Mouse (Mus musculus) MEL (cell line): ENCODE measurements around the gene Aen. TPM values are rescaled to one million over a fixed set of nuclear protein-coding genes. Genes with fewer than 3 reads are reported as not detected.

Experiments used
- DNase-seq: peaks from one replicate; pipeline ENCODE4 v3.0.0; 2011; ENCODE audit warnings: low read depth, low spot score
- H3K27ac ChIP-seq: 2 replicates; pipeline ENCODE4 v1.5.1; 2012; ENCODE audit warnings: low read depth, mild to moderate bottlenecking, control low read depth, low read length, moderate library complexity; ENCODE audit not compliant: control insufficient read depth
- H3K27me3 ChIP-seq, 2 experiments: fragments of 150-350 bp in 1 of 2; sonication (generic) in 1 of 2; 2 replicates each; pipeline ENCODE4 v1.6.1; 2012; ENCODE audit warnings: low read length in 2 of 2, mild to moderate bottlenecking in 2 of 2, improper control_type of control experiment in 1 of 2, moderate library complexity in 1 of 2; ENCODE audit not compliant: insufficient read depth in 2 of 2, control insufficient read depth in 1 of 2
- H3K36me3 ChIP-seq, 2 experiments: 2 replicates each; pipeline ENCODE4 v1.6.1; 2012 to 2014; ENCODE audit warnings: low read length in 2 of 2, improper control_type of control experiment in 1 of 2, inconsistent platforms in 1 of 2, mild to moderate bottlenecking in 1 of 2; ENCODE audit not compliant: insufficient read depth in 2 of 2, control insufficient read depth in 1 of 2
- H3K4me1 ChIP-seq, 2 experiments: fragments of 150-350 bp in 1 of 2; sonication (generic) in 1 of 2; 2 replicates each; pipeline ENCODE4 v1.6.1; 2012; ENCODE audit warnings: low read length in 2 of 2, improper control_type of control experiment in 1 of 2, mild to moderate bottlenecking in 1 of 2; ENCODE audit not compliant: insufficient read depth in 2 of 2, control insufficient read depth in 1 of 2
- H3K4me3 ChIP-seq, 2 experiments: fragments of 150-350 bp in 1 of 2; sonication (generic) in 1 of 2; 2 replicates each; pipeline ENCODE4 v1.5.1; 2012; ENCODE audit warnings: low read depth in 2 of 2, low read length in 2 of 2, mild to moderate bottlenecking in 2 of 2, moderate library complexity in 2 of 2, control low read depth in 1 of 2, improper control_type of control experiment in 1 of 2; ENCODE audit not compliant: control insufficient read depth in 1 of 2, insufficient read depth in 1 of 2
- H3K79me2 ChIP-seq: 2 replicates; pipeline ENCODE4 v1.6.1; 2012; ENCODE audit warnings: mild to moderate bottlenecking, low read length, moderate library complexity; ENCODE audit not compliant: control insufficient read depth, poor library complexity, insufficient read depth
- H3K9ac ChIP-seq: 2 replicates; pipeline ENCODE4 v1.6.1; 2012; ENCODE audit warnings: low read depth, mild to moderate bottlenecking, control low read depth, low read length, moderate library complexity; ENCODE audit not compliant: control insufficient read depth, poor library complexity, severe bottlenecking
- H3K9me3 ChIP-seq: fragments of 150-350 bp; sonication (generic); replicated peaks from 2 replicates; pipeline ENCODE4 v1.6.1; 2012; ENCODE audit warnings: mild to moderate bottlenecking, low read length, improper control_type of control experiment, moderate library complexity; ENCODE audit not compliant: insufficient read depth
- BHLHE40 ChIP-seq: IDR thresholded peaks from 2 replicates; pipeline ENCODE4 v1.6.1; 2012; ENCODE audit warnings: low read depth, mild to moderate bottlenecking, inconsistent platforms, low read length, improper control_type of control experiment, borderline replicate concordance
- CHD1 ChIP-seq: IDR thresholded peaks from 2 replicates; pipeline ENCODE4 v1.6.1; 2012; ENCODE audit warnings: low read depth, mild to moderate bottlenecking, inconsistent platforms, low read length, improper control_type of control experiment
- CHD2 ChIP-seq: IDR thresholded peaks from 2 replicates; pipeline ENCODE4 v1.6.1; 2011; ENCODE audit warnings: low read length, improper control_type of control experiment
- CTCF ChIP-seq, 3 experiments: IDR thresholded peaks in 2 of 3; conservative IDR thresholded peaks in 1 of 3; 2 replicates each; pipeline ENCODE4 v1.5.1; 2011 to 2012; ENCODE audit warnings: low read length in 3 of 3, low read depth in 2 of 3, mild to moderate bottlenecking in 2 of 3, improper control_type of control experiment in 1 of 3, inconsistent platforms in 1 of 3, mixed read lengths in 1 of 3, moderate library complexity in 1 of 3; ENCODE audit not compliant: control insufficient read depth in 1 of 3, insufficient read depth in 1 of 3, poor library complexity in 1 of 3, severe bottlenecking in 1 of 3
- E2F4 ChIP-seq: IDR thresholded peaks from 2 replicates; pipeline ENCODE4 v1.6.1; 2011; ENCODE audit warnings: low read depth, low read length, improper control_type of control experiment, borderline replicate concordance
- GABPA ChIP-seq: IDR thresholded peaks from 2 replicates; pipeline ENCODE4 v1.6.1; 2012; ENCODE audit warnings: low read depth, mild to moderate bottlenecking, inconsistent platforms, low read length, improper control_type of control experiment, moderate library complexity
- GATA1 ChIP-seq: IDR thresholded peaks from 2 replicates; pipeline ENCODE4 v1.6.1; 2011; ENCODE audit warnings: low read depth, low read length, improper control_type of control experiment
- HCFC1 ChIP-seq: IDR thresholded peaks from 2 replicates; pipeline ENCODE4 v1.6.1; 2012; ENCODE audit warnings: low read depth, mild to moderate bottlenecking, inconsistent platforms, low read length, improper control_type of control experiment, moderate library complexity
- JUND ChIP-seq: IDR thresholded peaks from 2 replicates; pipeline ENCODE4 v1.6.1; 2011; ENCODE audit warnings: low read depth, mild to moderate bottlenecking, improper control_type of control experiment, low read length
- KAT2A ChIP-seq: conservative IDR thresholded peaks from 2 replicates; pipeline ENCODE4 v1.6.1; 2012; ENCODE audit warnings: low read depth, low read length, improper control_type of control experiment, inconsistent platforms
- MAZ ChIP-seq: IDR thresholded peaks from 2 replicates; pipeline ENCODE4 v1.6.1; 2012; ENCODE audit warnings: low read depth, mild to moderate bottlenecking, inconsistent platforms, low read length, improper control_type of control experiment
- MEF2A ChIP-seq: IDR thresholded peaks from 2 replicates; pipeline ENCODE4 v1.6.1; 2014; ENCODE audit warnings: low read depth, mild to moderate bottlenecking, inconsistent platforms, low read length, improper control_type of control experiment; ENCODE audit not compliant: poor library complexity, insufficient replicate concordance, severe bottlenecking; ENCODE audit errors: extremely low read depth
- MYC ChIP-seq: IDR thresholded peaks from 2 replicates; pipeline ENCODE4 v1.6.1; 2011; ENCODE audit warnings: low read depth, mild to moderate bottlenecking, low read length, improper control_type of control experiment, moderate library complexity
- POLR2AphosphoS2 ChIP-seq: IDR thresholded peaks from 2 replicates; pipeline ENCODE4 v1.6.1; 2011; ENCODE audit warnings: low read length, improper control_type of control experiment
- SIN3A ChIP-seq: IDR thresholded peaks from 2 replicates; pipeline ENCODE4 v1.6.1; 2012; ENCODE audit warnings: low read length, improper control_type of control experiment, inconsistent platforms
- TBP ChIP-seq: IDR thresholded peaks from 2 replicates; pipeline ENCODE4 v1.8.0; 2011; ENCODE audit warnings: low read depth, low read length, improper control_type of control experiment
- UBTF ChIP-seq: IDR thresholded peaks from 2 replicates; pipeline ENCODE4 v1.6.1; 2012; ENCODE audit warnings: low read depth, mild to moderate bottlenecking, inconsistent platforms, low read length, improper control_type of control experiment, moderate library complexity, borderline replicate concordance; ENCODE audit not compliant: insufficient read depth
- USF1 ChIP-seq: IDR thresholded peaks from 2 replicates; pipeline ENCODE4 v1.6.1; 2014; ENCODE audit warnings: low read depth, mild to moderate bottlenecking, inconsistent platforms, low read length, improper control_type of control experiment, moderate library complexity
- USF2 ChIP-seq, 2 experiments: IDR thresholded peaks; 2 replicates each; pipeline ENCODE4 v1.6.1; 2011 to 2012; ENCODE audit warnings: improper control_type of control experiment in 2 of 2, low read length in 2 of 2, borderline replicate concordance in 1 of 2, inconsistent platforms in 1 of 2, low read depth in 1 of 2, mild to moderate bottlenecking in 1 of 2; ENCODE audit not compliant: insufficient read depth in 1 of 2
- ZC3H11A ChIP-seq: IDR thresholded peaks from 2 replicates; pipeline ENCODE4 v1.6.1; 2012; ENCODE audit warnings: low read depth, mild to moderate bottlenecking, inconsistent platforms, low read length, improper control_type of control experiment
- polyA plus RNA-seq, 2 experiments: library from polyadenylated mRNA; stranded (reverse) in 1 of 2; unstranded in 1 of 2; fragments of >175 nt in 1 of 2; fragments of >200 nt in 1 of 2; gene quantifications; 2 replicates each; pipeline versions ENCODE4 v1.2.1 to v1.2.4; 2012; ENCODE audit warnings: low replicate concordance in 2 of 2, low read depth in 1 of 2; ENCODE audit not compliant: insufficient read length in 2 of 2, insufficient read depth in 1 of 2, missing spikeins in 1 of 2
- total RNA-seq: library from RNA; depleted of rRNA; stranded (reverse); fragments of 300-350 nt; gene quantifications from 2 replicates; pipeline ENCODE4 v1.2.3, GENCODE M21; 2012

Aen gene
- total and polyA plus RNA-seq, 3 experiments = 95.9 to 97.7 TPM; not detected in 1

DNA sequence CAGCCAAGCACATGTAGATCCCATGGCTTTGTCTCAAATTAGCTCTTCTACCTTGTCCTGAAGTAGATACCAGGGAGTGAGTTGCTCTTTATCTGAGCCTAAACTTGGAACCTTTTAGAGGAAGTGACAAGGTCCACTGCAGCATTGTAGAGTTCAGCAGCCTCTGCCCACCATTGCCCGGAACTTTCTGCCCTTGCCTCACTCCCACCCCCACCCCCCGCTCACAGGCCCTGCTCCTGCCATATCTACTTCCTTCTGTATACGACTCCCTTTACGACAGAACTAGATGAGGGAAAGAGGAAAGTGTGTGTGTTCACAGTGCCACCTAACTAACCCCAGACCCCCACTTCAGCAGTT lies 31.2 kb upstream of the Aen start:
- H3K4me3 ChIP-seq = no peak overlapping the region
- no peak overlapping the region for H3K9ac ChIP-seq
- TF ChIP-seq TBP (no peak), GATA1 (no peak), JUND (no peak), HCFC1 (no peak), CHD2 (no peak), MAZ (no peak), CTCF (IDR thresholded peaks at IDR 0.05 in 2 of 3, conservative IDR thresholded peaks at IDR 0.05 in 1 of 3; ENCODE audit: control insufficient read depth in 1 of 3, insufficient read depth in 1 of 3, low read depth in 2 of 3, low read length in 3 of 3, poor library complexity in 1 of 3, severe bottlenecking in 1 of 3) (no peak), BHLHE40 (no peak), GABPA (no peak), MEF2A (no peak), SIN3A (no peak), ZC3H11A (no peak), CHD1 (no peak), USF1 (no peak), MYC (no peak), E2F4 (no peak), KAT2A (no peak)
- TF ChIP-seq, all 39 proteins: peak for 0
- peaks cover 0 to 5% of the 10 kb centered on the region in 2 experiments; a peak in 1 of 4 replicates for H3K36me3 ChIP-seq
- H3K9me3 ChIP-seq = no peaks in the 10 kb centered on the region
- H3K79me2 ChIP-seq = no peaks in the 10 kb centered on the region
- H3K4me1 ChIP-seq = peaks cover 0 to 15% of the 10 kb centered on the region in 2 experiments; a peak in 2 of 4 replicates
- peak; percentile 28 for DNase-seq
- H3K27ac ChIP-seq = no peak overlapping the region
- H3K27me3 ChIP-seq = no peaks in the 10 kb centered on the region; a peak in 1 of 4 replicates

GRCm38 (mm10) chr7:78865212-78865949 lies 30.3 kb upstream of the Aen start:
- Histone ChIP-seq H3K9ac (no peak overlapping the region), H3K4me3 (no peak overlapping the region), H3K9me3 (no peaks in the 10 kb centered on the region), H3K27me3 (no peaks in the 10 kb centered on the region; a peak in 1 of 4 replicates), H3K4me1 (peaks cover 0 to 15% of the 10 kb centered on the region in 2 experiments; a peak in 2 of 4 replicates), H3K79me2 (no peaks in the 10 kb centered on the region), H3K27ac (no peak overlapping the region), H3K36me3 (peaks cover 0 to 5% of the 10 kb centered on the region in 2 experiments; a peak in 1 of 4 replicates)
- no peak for TF ChIP-seq USF2 (IDR thresholded peaks at IDR 0.05; ENCODE audit: borderline replicate concordance in 1 of 2, insufficient read depth in 1 of 2, low read depth in 1 of 2, low read length in 2 of 2)
- no peak for TF ChIP-seq SIN3A
- no peak for TF ChIP-seq UBTF
- no peak for TF ChIP-seq MYC
- TF ChIP-seq MEF2A = no peak
- TF ChIP-seq USF1 = no peak
- TF ChIP-seq POLR2AphosphoS2 = no peak
- TF ChIP-seq HCFC1 = no peak
- DNase-seq = no peak
